Mouse (Mus musculus) CH12.LX (cell line): Measurements from ENCODE around the gene Ell3. TPM values are rescaled to one million over a fixed set of nuclear protein-coding genes. Genes with fewer than 3 reads are reported as not detected.

Experiments
- DNase-seq: peaks from one replicate; pipeline ENCODE4 v3.0.0-alpha.2; 2013; ENCODE audit errors: extremely low read depth
- H3K27ac ChIP-seq: 2 replicates; pipeline ENCODE4 v1.5.1; 2012; ENCODE audit warnings: low read depth, mild to moderate bottlenecking, control low read depth, moderate library complexity; ENCODE audit not compliant: insufficient read depth
- H3K27me3 ChIP-seq: replicated peaks from 2 replicates; pipeline ENCODE3; 2012; ENCODE audit warnings: inconsistent platforms
- H3K36me3 ChIP-seq, 2 experiments: replicated peaks in 1 of 2; 2 replicates each; pipeline versions ENCODE3 to v1.6.1; 2012; ENCODE audit warnings: inconsistent platforms in 1 of 2, low read length in 1 of 2, mild to moderate bottlenecking in 1 of 2, mixed read lengths in 1 of 2, moderate library complexity in 1 of 2; ENCODE audit not compliant: control insufficient read depth in 1 of 2, insufficient read depth in 1 of 2
- H3K4me1 ChIP-seq, 2 experiments: 2 replicates each; pipeline ENCODE4 v1.6.1; 2012; ENCODE audit warnings: inconsistent platforms in 1 of 2, moderate library complexity in 1 of 2; ENCODE audit not compliant: insufficient read depth in 2 of 2, control insufficient read depth in 1 of 2
- H3K4me2 ChIP-seq: 2 replicates; pipeline ENCODE4 v1.6.1; 2012; ENCODE audit warnings: low read depth, mild to moderate bottlenecking, control low read depth; ENCODE audit not compliant: poor library complexity, insufficient read depth, severe bottlenecking
- H3K4me3 ChIP-seq, 3 experiments: fragments of 150-350 bp in 1 of 3; sonication (generic) in 1 of 3; replicated peaks in 1 of 3; 2 replicates each; pipeline versions ENCODE3 to v1.5.1; 2011 to 2012; ENCODE audit warnings: low read depth in 2 of 3, low read length in 2 of 3, mild to moderate bottlenecking in 2 of 3, moderate library complexity in 2 of 3, control low read depth in 1 of 3, improper control_type of control experiment in 1 of 3, inconsistent platforms in 1 of 3, mixed read lengths in 1 of 3; ENCODE audit not compliant: poor library complexity in 1 of 3
- H3K79me2 ChIP-seq: replicated peaks from 2 replicates; pipeline ENCODE4 v1.6.1; 2012; ENCODE audit warnings: mild to moderate bottlenecking, moderate library complexity; ENCODE audit not compliant: control insufficient read depth, poor library complexity, insufficient read depth, severe bottlenecking; ENCODE audit errors: extremely low read depth
- H3K9ac ChIP-seq: 2 replicates; pipeline ENCODE4 v1.6.1; 2012; ENCODE audit warnings: low read depth, mild to moderate bottlenecking, control low read depth, moderate library complexity; ENCODE audit not compliant: insufficient read depth
- H3K9me3 ChIP-seq: replicated peaks from 2 replicates; pipeline ENCODE3; 2012; ENCODE audit warnings: low read length, inconsistent platforms, mixed read lengths
- BHLHE40 ChIP-seq: IDR thresholded peaks from 2 replicates; pipeline ENCODE4 v1.6.1; 2011; ENCODE audit warnings: mild to moderate bottlenecking, low read depth, low read length, improper control_type of control experiment
- CHD1 ChIP-seq: IDR thresholded peaks from 2 replicates; pipeline ENCODE4 v1.6.1; 2012; ENCODE audit warnings: low read depth, low read length, improper control_type of control experiment, inconsistent platforms
- CTCF ChIP-seq, 2 experiments: IDR thresholded peaks in 1 of 2; conservative IDR thresholded peaks in 1 of 2; 2 replicates each; pipeline ENCODE4 v1.5.1; 2011 to 2012; ENCODE audit warnings: low read depth in 2 of 2, low read length in 2 of 2, improper control_type of control experiment in 1 of 2, inconsistent platforms in 1 of 2, mild to moderate bottlenecking in 1 of 2, moderate library complexity in 1 of 2
- E2F4 ChIP-seq: IDR thresholded peaks from 2 replicates; pipeline ENCODE4 v1.6.1; 2011; ENCODE audit warnings: low read depth, low read length, improper control_type of control experiment; ENCODE audit not compliant: insufficient replicate concordance
- ELF1 ChIP-seq: IDR thresholded peaks from 2 replicates; pipeline ENCODE4 v1.6.1; 2014; ENCODE audit warnings: low read depth, mild to moderate bottlenecking, inconsistent platforms, low read length, improper control_type of control experiment
- ETS1 ChIP-seq: conservative IDR thresholded peaks from 2 replicates; pipeline ENCODE4 v1.6.1; 2012; ENCODE audit warnings: low read depth, mild to moderate bottlenecking, inconsistent platforms, low read length, improper control_type of control experiment, moderate library complexity
- JUN ChIP-seq: IDR thresholded peaks from 2 replicates; pipeline ENCODE4 v1.6.1; 2011; ENCODE audit warnings: low read depth, mild to moderate bottlenecking, low read length, improper control_type of control experiment, moderate library complexity; ENCODE audit not compliant: insufficient read depth
- KAT2A ChIP-seq: IDR thresholded peaks from 2 replicates; pipeline ENCODE4 v1.6.1; 2012; ENCODE audit warnings: low read length, improper control_type of control experiment, inconsistent platforms; ENCODE audit not compliant: insufficient replicate concordance
- MAFK ChIP-seq: IDR thresholded peaks from 2 replicates; pipeline ENCODE4 v1.6.1; 2011; ENCODE audit warnings: low read length, improper control_type of control experiment; ENCODE audit not compliant: insufficient replicate concordance
- MAX ChIP-seq: IDR thresholded peaks from 2 replicates; pipeline ENCODE4 v1.6.1; 2011; ENCODE audit warnings: low read length, improper control_type of control experiment
- MAZ ChIP-seq: IDR thresholded peaks from 2 replicates; pipeline ENCODE4 v1.6.1; 2012; ENCODE audit warnings: low read depth, mild to moderate bottlenecking, inconsistent platforms, low read length, improper control_type of control experiment, moderate library complexity
- MXI1 ChIP-seq: IDR thresholded peaks from 2 replicates; pipeline ENCODE4 v1.6.1; 2011; ENCODE audit warnings: mild to moderate bottlenecking, low read depth, low read length, improper control_type of control experiment
- MYC ChIP-seq: IDR thresholded peaks from 2 replicates; pipeline ENCODE4 v1.6.1; 2011; ENCODE audit warnings: low read depth, mild to moderate bottlenecking, improper control_type of control experiment, low read length
- NRF1 ChIP-seq: IDR thresholded peaks from 2 replicates; pipeline ENCODE4 v1.6.1; 2014; ENCODE audit warnings: low read depth, mild to moderate bottlenecking, inconsistent platforms, low read length, improper control_type of control experiment, moderate library complexity
- POLR2AphosphoS2 ChIP-seq: IDR thresholded peaks from 2 replicates; pipeline ENCODE4 v1.6.1; 2011; ENCODE audit warnings: low read depth, low read length, improper control_type of control experiment
- RAD21 ChIP-seq: IDR thresholded peaks from 2 replicates; pipeline ENCODE4 v1.6.1; 2011; ENCODE audit warnings: low read depth, mild to moderate bottlenecking, low read length, improper control_type of control experiment, moderate library complexity
- SMC3 ChIP-seq: IDR thresholded peaks from 2 replicates; pipeline ENCODE4 v1.6.1; 2011; ENCODE audit warnings: low read depth, low read length, improper control_type of control experiment
- TBP ChIP-seq: conservative IDR thresholded peaks from 2 replicates; pipeline ENCODE4 v1.6.1; 2011; ENCODE audit warnings: low read depth, low read length, improper control_type of control experiment
- UBTF ChIP-seq: IDR thresholded peaks from 2 replicates; pipeline ENCODE4 v1.6.1; 2012; ENCODE audit warnings: low read depth, mild to moderate bottlenecking, inconsistent platforms, low read length, improper control_type of control experiment, moderate library complexity
- USF2 ChIP-seq: conservative IDR thresholded peaks from 2 replicates; pipeline ENCODE4 v1.6.1; 2011; ENCODE audit warnings: low read depth, low read length, improper control_type of control experiment
- ZMIZ1 ChIP-seq: IDR thresholded peaks from 2 replicates; pipeline ENCODE4 v1.6.1; 2012; ENCODE audit warnings: low read depth, mild to moderate bottlenecking, inconsistent platforms, low read length, improper control_type of control experiment
- ZNF384 ChIP-seq: IDR thresholded peaks from 2 replicates; pipeline ENCODE4 v1.6.1; 2012; ENCODE audit warnings: low read depth, low read length, improper control_type of control experiment, inconsistent platforms
- dilution Hi-C: fragments of 300-500 bp; cut with MboI; formaldehyde crosslinking; loops from 2 replicates; pipeline ENCODE4 v1.14.3; 2020; ENCODE audit warnings: low sequenced_read_pairs; ENCODE audit not compliant: extremely low pct_unique_long_range_greater_than_20kb, extremely low pct_ligation_motif_present
- in situ Hi-C: fragments of 300-500 bp; cut with MboI; formaldehyde crosslinking; loops from 3 replicates; pipeline ENCODE4 v1.14.3; 2019; ENCODE audit warnings: low sequenced_read_pairs, low pct_ligation_motif_present, low pct_unique_long_range_greater_than_20kb, mixed read lengths
- polyA plus RNA-seq: library from polyadenylated mRNA; unstranded; fragments of >175 nt; gene quantifications from 2 replicates; pipeline ENCODE4 v1.2.1, GENCODE M21; 2012; ENCODE audit warnings: low read depth; ENCODE audit not compliant: insufficient read length
- total RNA-seq, 2 experiments: library from RNA; depleted of rRNA; stranded (reverse); fragments of 300-350 nt in 1 of 2; fragments of >200 nt in 1 of 2; gene quantifications; 2 replicates each; pipeline ENCODE4 v1.2.3; 2012 to 2014

Ell3 gene
- total and polyA plus RNA-seq, 3 experiments: 0.38 to 2.3 (median 1.0) TPM

- TF ChIP-seq ETS1 (no peak), CTCF (conservative IDR thresholded peaks at IDR 0.05 in 1 of 2, IDR thresholded peaks at IDR 0.05 in 1 of 2; ENCODE audit: low read depth in 2 of 2, low read length in 2 of 2) (no peak), MYC (no peak), NRF1 (no peak), TBP (no peak), ELF1 (no peak), BHLHE40 (no peak), UBTF (no peak), MAX (no peak), USF2 (no peak), MAFK (no peak), SMC3 (no peak), RAD21 (no peak)
- Histone ChIP-seq H3K9ac (no peak overlapping the region), H3K4me2 (no peak overlapping the region), H3K27me3 (peaks cover 5% of the 10 kb centered on the region), H3K4me3 (no peak overlapping the region), H3K4me1 (peaks cover 5 to 30% of the 10 kb centered on the region in 2 experiments), H3K36me3 (peaks cover 7 to 40% of the 10 kb centered on the region in 2 experiments), H3K27ac (no peak overlapping the region), H3K79me2 (peaks cover 7% of the 10 kb centered on the region), H3K9me3 (no peaks in the 10 kb centered on the region)
- DNase-seq: no peak
- dilution Hi-C loops: no loop called here
- in situ Hi-C loops: no loop called here
These were observed 8.3 kb upstream of the Ell3 start for GRCm38 (mm10) chr2:121452361-121452760.

- H3K9me3 ChIP-seq: no peaks in the 10 kb centered on the region
- H3K4me2 ChIP-seq: peak overlapping the region; percentile 87
- DNase-seq: no peak
- H3K4me1 ChIP-seq: peaks cover 5 to 28% of the 10 kb centered on the region in 2 experiments
- peaks cover 27% of the 10 kb centered on the region for H3K27me3 ChIP-seq
- in situ Hi-C loops (no loop called here), dilution Hi-C loops (no loop called here)
- TF ChIP-seq E2F4 (no peak), ZNF384 (no peak), ZMIZ1 (no peak), ETS1 (no peak), MXI1 (no peak), ELF1 (no peak), MAX (no peak), MYC (no peak), KAT2A (no peak), MAZ (no peak), CHD1 (no peak), JUN (no peak), POLR2AphosphoS2 (no peak)
- H3K9ac ChIP-seq: peak overlapping the region; percentile 78
- peaks cover 7% of the 10 kb centered on the region for H3K79me2 ChIP-seq
- H3K36me3 ChIP-seq: peaks cover 7 to 36% of the 10 kb centered on the region in 2 experiments
- H3K4me3 ChIP-seq: peak overlapping the region; percentile 69 to 91 (median 88)
- no peak overlapping the region for H3K27ac ChIP-seq
These were observed 6.0 kb upstream of the Ell3 start for GRCm38 (mm10) chr2:121450093-121450492.
